Mouse (Mus musculus) lung, postnatal 0 days (tissue): Measurements from ENCODE around the gene Adamtsl4. TPM values are rescaled to one million over a fixed set of nuclear protein-coding genes. Genes with fewer than 3 reads are reported as not detected.
A peak's percentile ranks its signal among the peaks of the same experiment; 100 is the strongest.

Experiments
- ATAC-seq: fragments of 200-750 bp; cut with Nextera tagmentation; 2 replicates; pipeline ENCODE4 v1.8.0; 2017; ENCODE audit warnings: moderate library complexity
- DNase-seq: peaks from one replicate; pipeline ENCODE4 v3.0.0-alpha.2; 2016; ENCODE audit warnings: low spot score
- H3K27ac ChIP-seq: fragments of 300-500 bp; sonication (generic); 2 replicates; pipeline ENCODE4 v1.5.1; 2014; ENCODE audit warnings: antibody characterized with exemption, mild to moderate bottlenecking, low read length, mixed read lengths
- H3K27me3 ChIP-seq: fragments of 300-500 bp; sonication (generic); replicated peaks from 2 replicates; pipeline ENCODE4 v1.6.1; 2014; ENCODE audit warnings: low read length, mixed read lengths; ENCODE audit not compliant: insufficient read depth
- H3K36me3 ChIP-seq: fragments of 300-500 bp; sonication (generic); 2 replicates; pipeline ENCODE4 v1.6.1; 2014; ENCODE audit warnings: low read length, mixed read lengths; ENCODE audit not compliant: insufficient read depth
- H3K4me1 ChIP-seq: fragments of 300-500 bp; sonication (generic); 2 replicates; pipeline ENCODE4 v1.6.1; 2014; ENCODE audit warnings: antibody characterized with exemption, low read depth, low read length, mixed read lengths; ENCODE audit not compliant: insufficient read depth
- H3K4me2 ChIP-seq: fragments of 300-500 bp; sonication (generic); replicated peaks from 2 replicates; pipeline ENCODE4 v1.6.1; 2014; ENCODE audit warnings: low read depth, mild to moderate bottlenecking, low read length, moderate library complexity, mixed read lengths
- H3K4me3 ChIP-seq: fragments of 300-500 bp; sonication (generic); 2 replicates; pipeline ENCODE4 v1.5.1; 2014; ENCODE audit warnings: low read depth, low read length
- H3K9ac ChIP-seq: fragments of 300-500 bp; sonication (generic); replicated peaks from 2 replicates; pipeline ENCODE4 v1.6.1; 2014; ENCODE audit warnings: low read depth, mild to moderate bottlenecking
- H3K9me3 ChIP-seq: fragments of 300-500 bp; sonication (generic); 2 replicates; pipeline ENCODE4 v1.6.1; 2016; ENCODE audit warnings: low read length, mixed read lengths
- CTCF ChIP-seq: IDR thresholded peaks from 2 replicates; pipeline ENCODE4 v1.5.1; 2016; ENCODE audit warnings: antibody characterized with exemption, mild to moderate bottlenecking
- EP300 ChIP-seq: IDR thresholded peaks from 2 replicates; pipeline ENCODE4 v1.6.1; 2016; ENCODE audit warnings: antibody characterized with exemption, mild to moderate bottlenecking, control low read depth
- WGBS: fragments of 180-500 bp; shearing (Covaris S2); extraction: QIAGEN DNeasy Blood & Tissue Kit; methylation state at CpG from one replicate; pipeline ENCODE4 v1.1.7; 2014; 5-methylcytosine and 5-hydroxymethylcytosine counted together
- polyA plus RNA-seq: library from polyadenylated mRNA; unstranded; fragments of >200 nt; fragmentation: Nextera tagmentation; extraction: Ambion mirVana; gene quantifications from 2 replicates; pipeline ENCODE4 v1.2.1, GENCODE M21; 2015

Gene Adamtsl4
- polyA plus RNA-seq, 1 experiment from 2014 or later = 13.2 TPM

- Histone ChIP-seq H3K36me3 (no peaks in the 10 kb centered on the region), H3K4me2 (no peak overlapping the region), H3K4me3 (no peak overlapping the region), H3K4me1 (peaks cover 21% of the 10 kb centered on the region), H3K27ac (peak overlapping the region; percentile 87), H3K9me3 (no peaks in the 10 kb centered on the region), H3K9ac (no peak overlapping the region), H3K27me3 (no peaks in the 10 kb centered on the region)
- peak; percentile 54 for DNase-seq
- ATAC-seq = no peak
- TF ChIP-seq CTCF = peak; percentile 35; the same call in 1 of the 2 replicates
- TF ChIP-seq EP300 = no peak
- 59% methylated on average over 7 of the region's 7 CpGs for WGBS
Measured at GRCm38 (mm10) chr3:95652204-95652811, 35.4 kb downstream of the Adamtsl4 start.

DNA sequence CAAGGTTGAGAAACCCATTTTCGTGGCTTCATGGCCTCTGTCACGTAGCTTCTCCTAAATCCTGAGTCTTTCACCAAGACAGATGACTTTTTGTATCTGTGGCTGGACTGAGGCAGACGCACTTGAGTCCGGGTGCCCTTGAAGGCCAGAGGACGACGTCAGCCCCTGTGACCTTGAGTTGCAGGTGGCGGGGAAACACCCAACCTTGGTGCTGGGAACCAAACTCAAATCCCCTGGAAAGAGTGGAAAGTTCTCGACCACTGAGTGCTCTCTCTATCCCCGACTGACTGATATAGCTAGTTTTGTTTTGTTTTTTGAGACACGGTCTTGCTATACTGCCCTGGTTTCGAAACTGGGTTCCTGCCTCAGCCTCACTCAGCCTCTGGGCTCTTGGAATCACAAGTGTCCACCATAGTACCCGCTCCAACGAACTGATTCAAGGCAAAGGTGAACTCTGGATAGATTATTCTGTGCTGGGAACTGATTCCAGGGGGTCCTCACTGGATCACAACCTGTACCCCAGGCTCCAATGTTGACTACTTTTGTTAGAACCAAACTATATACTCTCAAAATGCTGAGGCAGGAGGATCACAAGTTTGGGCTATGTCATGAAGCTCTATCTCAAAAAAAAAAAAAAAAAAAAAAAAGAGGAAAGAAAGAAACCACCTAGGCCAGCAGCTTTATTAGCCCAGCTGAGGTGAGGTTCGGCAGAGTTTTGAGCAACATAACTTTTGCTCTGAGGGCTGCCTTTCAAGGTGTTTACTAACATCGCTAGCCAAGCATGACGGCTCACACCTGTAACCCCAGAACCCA lies 36.1 kb downstream of the Adamtsl4 start:
- TF ChIP-seq CTCF (no peak), EP300 (no peak)
- ATAC-seq (no peak), DNase-seq (no peak)
- Histone ChIP-seq H3K9me3 (no peaks in the 10 kb centered on the region), H3K36me3 (no peaks in the 10 kb centered on the region), H3K4me1 (peaks cover 21% of the 10 kb centered on the region), H3K27me3 (no peaks in the 10 kb centered on the region), H3K9ac (no peak overlapping the region), H3K4me3 (no peak overlapping the region), H3K4me2 (no peak overlapping the region), H3K27ac (peak overlapping the region; percentile 95)
- WGBS = 77% methylated on average over 16 of the region's 16 CpGs

- 74% methylated on average over 3 of the region's 3 CpGs for WGBS
- DNase-seq (no peak), ATAC-seq (no peak)
- H3K4me3 ChIP-seq = no peak overlapping the region
- no peaks in the 10 kb centered on the region for H3K36me3 ChIP-seq
- H3K27me3 ChIP-seq = no peaks in the 10 kb centered on the region
- H3K27ac ChIP-seq = peak overlapping the region; percentile 95
- no peak overlapping the region for H3K9ac ChIP-seq
- peaks cover 21% of the 10 kb centered on the region for H3K4me1 ChIP-seq
- no peaks in the 10 kb centered on the region for H3K9me3 ChIP-seq
- TF ChIP-seq EP300 (no peak), CTCF (no peak)
- H3K4me2 ChIP-seq = no peak overlapping the region
Measured at GRCm38 (mm10) chr3:95651033-95651373, 36.7 kb downstream of the Adamtsl4 start.

- Histone ChIP-seq H3K27ac (peak overlapping the region; percentile 95), H3K9me3 (no peaks in the 10 kb centered on the region), H3K4me1 (peaks cover 21% of the 10 kb centered on the region), H3K27me3 (no peaks in the 10 kb centered on the region), H3K9ac (no peak overlapping the region), H3K4me3 (no peak overlapping the region), H3K4me2 (no peak overlapping the region), H3K36me3 (no peaks in the 10 kb centered on the region)
- ATAC-seq (peak; percentile 71), DNase-seq (peak; percentile 98)
- 31% methylated on average over 6 of the region's 6 CpGs for WGBS
- TF ChIP-seq EP300 (peak; percentile 100), CTCF (no peak)
Measured at GRCm38 (mm10) chr3:95650276-95651032, 37.3 kb downstream of the Adamtsl4 start.

DNA sequence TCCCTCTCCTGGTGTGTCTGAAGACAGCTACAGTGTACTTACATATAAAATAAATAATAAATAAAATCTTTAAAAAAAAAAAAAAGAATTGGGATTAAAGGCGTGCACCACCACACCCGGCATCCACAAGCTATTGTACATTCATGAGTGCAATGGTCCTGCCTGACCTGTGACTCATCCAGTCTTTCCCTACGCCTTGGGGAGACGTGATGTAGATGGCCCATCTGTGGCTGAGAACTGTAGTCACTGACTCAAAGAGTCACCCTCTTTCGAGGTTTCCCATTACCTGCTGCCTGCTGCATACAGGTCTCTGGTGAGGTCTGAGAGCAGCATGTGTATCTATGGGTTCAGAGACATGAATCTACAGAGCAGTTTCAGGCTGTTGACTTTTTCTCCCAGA lies 39.7 kb downstream of the Adamtsl4 start:
- H3K4me1 ChIP-seq = peaks cover 17% of the 10 kb centered on the region
- 83% methylated on average over 5 of the region's 5 CpGs for WGBS
- no peak for TF ChIP-seq CTCF
- no peak for TF ChIP-seq EP300
- no peak overlapping the region for H3K27ac ChIP-seq
- H3K4me3 ChIP-seq = no peak overlapping the region
- ATAC-seq (no peak), DNase-seq (no peak)
- H3K27me3 ChIP-seq = no peaks in the 10 kb centered on the region
- no peaks in the 10 kb centered on the region for H3K36me3 ChIP-seq
- H3K9me3 ChIP-seq = no peaks in the 10 kb centered on the region
- H3K9ac ChIP-seq = no peak overlapping the region
- H3K4me2 ChIP-seq = no peak overlapping the region
